Mouse (Mus musculus) E14TG2a.4 (cell line): Measurements from ENCODE around the gene Car11.

Source experiments
- CTCF ChIP-seq: conservative IDR thresholded peaks from 2 replicates; pipeline ENCODE4 v1.5.1; 2014; ENCODE audit warnings: low read length
- NANOG ChIP-seq: IDR thresholded peaks from 2 replicates; pipeline ENCODE4 v1.6.1; 2014; ENCODE audit warnings: borderline replicate concordance, low read length, mixed read lengths
- POU5F1 ChIP-seq: IDR thresholded peaks from 2 replicates; pipeline ENCODE4 v1.6.1; 2014; ENCODE audit warnings: low read length, borderline replicate concordance

DNA sequence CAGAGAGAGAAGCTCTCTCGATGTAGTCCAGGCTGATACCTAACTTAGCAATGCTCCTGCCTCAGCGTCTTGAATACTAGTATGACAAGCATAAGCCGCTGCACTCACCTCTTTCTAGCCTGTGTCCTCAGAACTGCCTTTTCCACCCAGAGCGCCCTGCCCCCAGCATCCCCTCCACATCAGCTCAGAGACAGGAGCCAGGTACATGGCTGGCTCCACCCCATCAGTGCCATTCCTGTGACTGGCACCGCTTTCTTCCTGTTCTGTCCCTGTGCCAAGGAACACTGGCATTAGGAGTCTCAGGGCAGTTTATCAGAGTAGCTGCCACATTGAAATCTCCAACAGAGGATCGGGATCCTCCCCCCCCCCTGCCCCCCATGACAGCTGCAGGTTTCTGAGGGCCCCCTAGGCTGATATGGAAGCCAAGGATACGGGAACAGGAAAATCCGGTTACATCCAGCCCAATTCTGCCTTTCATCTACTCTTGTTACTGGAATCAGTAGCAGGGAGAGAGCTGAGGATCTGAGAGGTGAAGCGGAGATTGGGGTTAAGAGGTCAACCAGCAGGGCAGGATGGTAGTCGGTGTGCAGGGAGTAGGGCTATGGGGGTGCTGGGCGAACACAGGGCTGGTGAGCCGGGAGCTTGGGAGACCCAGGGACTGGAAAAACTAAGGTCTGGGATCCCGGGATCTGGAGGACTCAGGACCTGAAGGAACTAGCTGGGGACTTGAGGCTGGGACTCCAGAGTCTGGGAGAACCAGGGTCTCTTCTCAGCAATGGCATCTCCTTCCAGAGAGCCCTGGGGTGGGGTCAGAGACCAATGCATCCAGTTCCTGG lies 34.1 kb upstream of the Car11 start:
- no peak for TF ChIP-seq CTCF
- no peak for TF ChIP-seq NANOG
- TF ChIP-seq POU5F1: no peak
